Mouse (Mus musculus) liver, embryonic 14.5 days (tissue): Measurements from ENCODE around the gene Cnot10. TPM values are rescaled to one million over a fixed set of nuclear protein-coding genes. Genes with fewer than 3 reads are reported as not detected.

Experiments
- ATAC-seq: fragments of 200-750 bp; cut with Nextera tagmentation; 2 replicates; pipeline ENCODE4 v1.8.0; 2017; ENCODE audit warnings: moderate number of reproducible peaks, mild to moderate bottlenecking, moderate library complexity; ENCODE audit not compliant: insufficient read depth
- DNase-seq, 3 experiments: peaks; one replicate each; pipeline ENCODE4 v3.0.0-alpha.2; 2012 to 2013; ENCODE audit warnings: low read depth in 3 of 3, low spot score in 3 of 3
- H3K27ac ChIP-seq: fragments of 300-500 bp; sonication (generic); 2 replicates; pipeline ENCODE4 v1.5.1; 2014; ENCODE audit warnings: moderate library complexity, mild to moderate bottlenecking, control low read depth, inconsistent platforms
- H3K27me3 ChIP-seq: fragments of 300-500 bp; sonication (generic); 2 replicates; pipeline ENCODE4 v1.6.1; 2014; ENCODE audit warnings: mild to moderate bottlenecking, low read length, moderate library complexity; ENCODE audit not compliant: control insufficient read depth, insufficient read depth
- H3K36me3 ChIP-seq: fragments of 300-500 bp; sonication (generic); replicated peaks from 2 replicates; pipeline ENCODE4 v1.6.1; 2014; ENCODE audit warnings: low read depth; ENCODE audit not compliant: control insufficient read depth, insufficient read depth
- H3K4me1 ChIP-seq, 2 experiments: fragments of 200-500 bp in 1 of 2; fragments of 300-500 bp in 1 of 2; sonication (generic) in 1 of 2; replicated peaks; 2 replicates each; pipeline ENCODE4 v1.6.1; 2012 to 2014; ENCODE audit warnings: antibody characterized with exemption in 1 of 2, inconsistent platforms in 1 of 2, low read length in 1 of 2; ENCODE audit not compliant: control insufficient read depth in 2 of 2, insufficient read depth in 2 of 2
- H3K4me2 ChIP-seq: fragments of 300-500 bp; sonication (generic); 2 replicates; pipeline ENCODE4 v1.6.1; 2014; ENCODE audit warnings: low read depth, mild to moderate bottlenecking, control low read depth, moderate library complexity
- H3K4me3 ChIP-seq, 2 experiments: fragments of 200-500 bp in 1 of 2; fragments of 300-500 bp in 1 of 2; sonication (generic) in 1 of 2; 2 replicates each; pipeline ENCODE4 v1.5.1; 2012 to 2014; ENCODE audit warnings: low read depth in 2 of 2, low read length in 2 of 2, mild to moderate bottlenecking in 2 of 2, control low read depth in 1 of 2, inconsistent platforms in 1 of 2, moderate library complexity in 1 of 2; ENCODE audit not compliant: insufficient read depth in 1 of 2
- H3K9ac ChIP-seq: fragments of 300-500 bp; sonication (generic); replicated peaks from 2 replicates; pipeline ENCODE4 v1.6.1; 2014; ENCODE audit warnings: mild to moderate bottlenecking, control low read depth, moderate library complexity
- H3K9me3 ChIP-seq: fragments of 300-500 bp; sonication (generic); 2 replicates; pipeline ENCODE4 v1.6.1; 2016; ENCODE audit warnings: low read length, mixed read lengths; ENCODE audit not compliant: control insufficient read depth
- CTCF ChIP-seq: IDR thresholded peaks from 2 replicates; pipeline ENCODE4 v1.5.1; 2016; ENCODE audit warnings: antibody characterized with exemption, low read depth, control low read depth
- EP300 ChIP-seq: IDR thresholded peaks from 2 replicates; pipeline ENCODE4 v1.6.1; 2016; ENCODE audit warnings: antibody characterized with exemption, low read depth
- WGBS: fragments of 180-500 bp; shearing (Covaris S2); extraction: QIAGEN DNeasy Blood & Tissue Kit; methylation state at CpG from one replicate; pipeline ENCODE4 v1.1.7; 2014; ENCODE audit not compliant: insufficient replicate concordance; 5-methylcytosine and 5-hydroxymethylcytosine counted together
- polyA plus RNA-seq, 2 experiments: library from polyadenylated mRNA; depleted of rRNA in 1 of 2; stranded (reverse) in 1 of 2; unstranded in 1 of 2; fragments of >200 nt; fragmentation: Nextera tagmentation in 1 of 2; extraction: Ambion mirVana in 1 of 2; gene quantifications; 2 replicates each; pipeline versions ENCODE4 v1.2.1 to v1.2.3; 2012 to 2014

The Cnot10 gene
- polyA plus RNA-seq, 2 experiments: 20.7 to 23.1 TPM

- Histone ChIP-seq H3K4me2 (no peak overlapping the region), H3K9ac (no peak overlapping the region), H3K27me3 (no peaks in the 10 kb centered on the region), H3K36me3 (no peaks in the 10 kb centered on the region), H3K4me3 (no peak overlapping the region), H3K27ac (no peak overlapping the region), H3K4me1 (peaks cover 0 to 2% of the 10 kb centered on the region in 2 experiments; a peak in 2 of 4 replicates), H3K9me3 (no peaks in the 10 kb centered on the region)
- TF ChIP-seq EP300 (no peak), CTCF (no peak)
- ATAC-seq: no peak
- WGBS: 18% methylated on average over 5 of the region's 5 CpGs
- DNase-seq: no peak
These were observed 66.5 kb downstream of the Cnot10 start for GRCm38 (mm10) chr9:114573528-114573927.

DNA sequence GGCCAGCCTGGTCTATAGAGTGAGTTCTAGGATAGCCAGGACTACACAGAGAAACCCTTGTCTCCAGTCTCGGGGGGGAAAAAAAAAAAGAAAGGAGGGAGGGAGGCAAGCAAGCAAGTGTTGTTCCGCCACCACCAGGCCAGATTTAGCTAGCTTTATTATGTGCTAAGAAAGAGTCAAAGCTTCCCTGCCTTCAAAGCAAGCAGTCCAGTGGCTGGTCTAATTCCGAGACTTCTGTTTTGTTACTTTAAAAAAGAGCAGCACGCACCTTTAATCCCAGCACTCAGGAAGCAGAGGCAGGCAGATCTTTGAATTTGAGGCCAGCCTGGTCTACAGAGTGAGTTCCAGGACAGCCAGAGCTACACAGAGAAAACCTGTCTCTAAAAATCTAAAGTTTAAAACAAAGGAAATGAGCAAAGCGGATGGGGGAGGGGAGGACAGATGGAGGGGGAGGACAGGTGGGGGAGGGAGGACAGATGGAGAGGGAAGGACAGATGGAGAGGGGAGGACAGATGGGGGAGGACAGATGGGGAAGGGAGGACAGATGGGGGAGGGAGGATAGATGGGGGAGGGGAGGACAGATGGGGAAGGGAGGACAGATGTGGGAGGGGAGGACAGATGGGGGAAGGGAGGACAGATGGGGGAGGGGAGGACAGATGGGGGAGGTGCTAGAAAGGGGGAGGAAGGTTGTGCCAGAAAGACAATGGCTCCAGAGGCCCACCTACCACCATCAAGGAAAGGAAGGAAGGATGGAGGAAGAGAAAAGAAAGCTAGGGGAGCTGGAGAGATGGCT lies 71.1 kb downstream of the Cnot10 start:
- no peak for TF ChIP-seq EP300
- no peak for TF ChIP-seq CTCF
- no peak for DNase-seq
- Histone ChIP-seq H3K4me1 (no peaks in the 10 kb centered on the region; a peak in 2 of 4 replicates), H3K36me3 (no peaks in the 10 kb centered on the region), H3K4me3 (no peak overlapping the region), H3K4me2 (no peak overlapping the region), H3K9ac (no peak overlapping the region), H3K27me3 (peaks cover 17% of the 10 kb centered on the region), H3K27ac (no peak overlapping the region), H3K9me3 (no peaks in the 10 kb centered on the region)
- ATAC-seq: no peak
- 69% methylated on average over 5 of the region's 5 CpGs for WGBS

GRCm38 (mm10) chr9:114564667-114565066 lies 75.3 kb downstream of the Cnot10 start:
- TF ChIP-seq EP300 (no peak), CTCF (no peak)
- DNase-seq (no peak), ATAC-seq (no peak)
- H3K9ac ChIP-seq: no peak overlapping the region
- H3K27ac ChIP-seq: no peak overlapping the region
- peaks cover 59% of the 10 kb centered on the region for H3K27me3 ChIP-seq
- H3K4me2 ChIP-seq: peak overlapping the region; percentile 51
- H3K36me3 ChIP-seq: no peaks in the 10 kb centered on the region
- no peaks in the 10 kb centered on the region; a peak in 1 of 4 replicates for H3K4me1 ChIP-seq
- H3K9me3 ChIP-seq: no peaks in the 10 kb centered on the region
- H3K4me3 ChIP-seq: peak overlapping the region in 1 of 2 experiments; percentile 55; a peak in 2 of 4 replicates
- WGBS: 3% methylated on average over 10 of the region's 10 CpGs

DNA sequence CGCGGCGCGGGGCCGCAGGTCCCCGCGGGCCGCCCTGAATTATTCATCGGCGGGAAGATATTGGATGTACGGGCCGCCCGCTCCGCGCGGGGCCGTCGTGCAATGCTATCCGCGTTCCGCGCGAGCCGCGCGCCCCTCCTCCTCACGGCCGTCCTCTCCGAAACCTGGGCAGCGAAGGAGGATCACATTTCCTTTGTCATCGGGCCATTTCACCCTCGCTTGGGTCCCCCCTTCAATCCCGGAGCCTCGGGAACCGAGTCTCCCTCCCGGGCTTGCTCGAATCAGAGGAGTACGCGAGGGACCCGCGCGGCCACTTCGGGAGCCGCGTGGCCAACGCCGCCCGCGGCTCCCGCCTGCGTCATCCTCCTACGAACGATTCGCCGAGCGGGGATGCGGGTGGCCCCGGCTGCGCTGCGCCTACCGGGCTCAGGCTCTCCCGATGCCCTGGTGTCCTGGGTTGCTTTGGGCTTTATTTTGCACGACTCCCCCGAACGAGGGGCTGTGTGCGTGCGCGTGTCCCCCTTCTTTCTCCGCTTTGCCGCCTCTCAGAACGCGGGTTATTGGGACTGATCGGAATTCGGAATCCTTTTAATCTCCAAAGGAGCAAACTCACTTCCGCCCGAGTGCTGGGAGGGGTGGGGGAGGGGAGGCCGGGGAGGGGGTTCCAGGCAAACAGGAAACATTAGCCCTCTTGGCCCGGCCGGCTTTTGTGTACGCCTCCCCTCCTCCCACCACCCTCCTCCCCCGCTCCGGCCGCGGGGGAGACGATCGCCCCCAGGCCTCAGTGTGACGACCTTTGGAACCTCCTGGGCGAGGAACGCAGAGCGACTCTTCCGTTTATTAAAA lies 76.0 kb downstream of the Cnot10 start, which contains the start of gene Trim71:
Gene Trim71, minus strand, starts transcription at position 609 of the 846 bp plus-strand sequence.
- ATAC-seq (peak; percentile 46; the same call in 1 of the 2 replicates), DNase-seq (no peak)
- H3K4me3 ChIP-seq: peak within 1 kb of the TSS; percentile 55 to 58
- no peak within 1 kb of the TSS for H3K27ac ChIP-seq
- H3K4me1 ChIP-seq: no peaks in the 10 kb centered on the region; a peak in 1 of 4 replicates
- under 1% methylated on average over 84 of the region's 91 CpGs for WGBS
- TF ChIP-seq CTCF (no peak), EP300 (no peak)
- peak within 1 kb of the TSS; percentile 21 for H3K9ac ChIP-seq
- H3K9me3 ChIP-seq: no peaks in the 10 kb centered on the region
- peak within 1 kb of the TSS; percentile 51 for H3K4me2 ChIP-seq
- H3K27me3 ChIP-seq: peaks cover 62% of the 10 kb centered on the region
- no peaks in the 10 kb centered on the region for H3K36me3 ChIP-seq
